Comparison of ENCODE assay signal across 8 mouse cellular contexts in the genomic region with DNA sequence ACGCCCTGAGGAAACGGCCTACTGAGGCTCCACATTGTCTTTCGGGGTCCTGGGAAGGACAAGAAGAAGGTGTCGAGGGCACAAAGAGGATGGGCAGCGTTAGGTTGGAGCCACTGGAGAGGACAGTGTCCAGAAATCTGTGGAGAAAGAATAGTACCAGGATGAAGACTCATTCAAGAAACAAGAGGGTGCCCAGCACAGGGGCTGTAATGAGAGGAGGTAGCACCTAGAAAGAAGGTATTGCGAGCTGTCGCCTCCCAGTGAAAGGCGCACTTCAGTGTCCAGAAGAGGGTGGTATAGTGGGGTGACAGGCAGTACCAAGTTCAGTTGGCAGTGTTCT. TPM values are rescaled to one million over a fixed set of nuclear protein-coding genes. Genes with fewer than 3 reads are reported as not detected.
DNase-seq lines count a peak whose midpoint lies in the region; ATAC-seq and TF ChIP-seq lines count a peak whose summit lies in the region.

No protein-coding gene starts in this region.

- H3K36me3 ChIP-seq in heart, embryonic 12.5 days: peaks cover 26% of the 10 kb centered on the region
- H3K36me3 ChIP-seq in ES-E14 (ENCODE audit: control insufficient read depth, insufficient read depth, low read length, poor library complexity, severe bottlenecking): peaks cover 27% of the 10 kb centered on the region
- peaks cover 5% of the 10 kb centered on the region for H3K36me3 ChIP-seq in heart, postnatal 0 days (replicated peaks; ENCODE audit: control insufficient read depth, insufficient read depth, low read length)

- H3K9ac ChIP-seq in heart, embryonic 12.5 days: peak overlapping the region; percentile 76
- H3K9ac ChIP-seq in ES-E14 (ENCODE audit: insufficient read depth, low read depth, low read length, poor library complexity, severe bottlenecking): peak overlapping the region; percentile 66
- H3K9ac ChIP-seq in heart, postnatal 0 days (replicated peaks; ENCODE audit: low read depth, low read length): peak overlapping the region; percentile 55

- peak overlapping the region; percentile 82 for H3K4me2 ChIP-seq in heart, embryonic 12.5 days
- H3K4me2 ChIP-seq in heart, postnatal 0 days (ENCODE audit: low read depth, low read length): peak overlapping the region; percentile 95

- intact Hi-C loops in heart, postnatal 14 days (cut with DNase I): loop anchor here (10.0 kb wide), 1 partner anchor 978 kb away; a partner anchor contains a TSS

- no peak for TF ChIP-seq EP300 in heart, postnatal 0 days (IDR thresholded peaks at IDR 0.05; ENCODE audit: low read depth)

- no peaks in the 10 kb centered on the region for H3K9me3 ChIP-seq in heart, embryonic 12.5 days (replicated peaks)
- H3K9me3 ChIP-seq in ES-E14 (ENCODE audit: control insufficient read depth, insufficient read depth, low read depth, low read length): no peaks in the 10 kb centered on the region
- H3K9me3 ChIP-seq in heart, postnatal 0 days (replicated peaks; ENCODE audit: control insufficient read depth, low read length): no peaks in the 10 kb centered on the region

- peaks cover 44% of the 10 kb centered on the region for H3K4me1 ChIP-seq in heart, embryonic 12.5 days (replicated peaks)
- H3K4me1 ChIP-seq in ES-E14 (ENCODE audit: control insufficient read depth in 2 of 2, insufficient read depth in 2 of 2, low read length in 2 of 2, poor library complexity in 1 of 2): peaks cover 2 to 22% of the 10 kb centered on the region in 2 experiments; a peak in 3 of 4 replicates
- 0 out of 2 replicates have a peak, but pooled peaks cover 17% of the 10 kb centered on the region for H3K4me1 ChIP-seq in heart, postnatal 0 days (ENCODE audit: control insufficient read depth, insufficient read depth)

- WGBS in heart, embryonic 12.5 days: under 1% methylated on average over 8 of the region's 8 CpGs
- WGBS in heart, postnatal 0 days: under 1% methylated on average over 8 of the region's 8 CpGs

- H3K4me3 ChIP-seq in heart, embryonic 12.5 days: peak overlapping the region; percentile 62
- peak overlapping the region; percentile 87 to 88 for H3K4me3 ChIP-seq in ES-E14 (ENCODE audit: insufficient read depth in 1 of 2, low read depth in 1 of 2, low read length in 2 of 2, poor library complexity in 1 of 2, severe bottlenecking in 1 of 2)
- H3K4me3 ChIP-seq in heart, postnatal 0 days (ENCODE audit: low read depth, low read length): peak overlapping the region; percentile 64

- no peak for TF ChIP-seq CTCF in heart, postnatal 0 days (IDR thresholded peaks at IDR 0.05; ENCODE audit: low read depth)

- no peak for DNase-seq in heart, postnatal 14 days
- DNase-seq in ES-E14 (ENCODE audit: low read depth, low spot score): no peak
- DNase-seq in heart, postnatal 0 days (ENCODE audit: low spot score): no peak
- DNase-seq in cerebellum, postnatal 14 days: no peak
- DNase-seq in adrenal gland, postnatal 4 days (ENCODE audit: low spot score in 2 of 2): no peak
- no peak for DNase-seq in cerebellum, adult 9-10 months

- in situ Hi-C loops in ES-E14 (cut with MboI; ENCODE audit: low sequenced_read_pairs in 2 of 2, unreplicated experiment in 2 of 2): no loop called here

- peak overlapping the region; percentile 91 for H3K27ac ChIP-seq in heart, embryonic 12.5 days (ENCODE audit: poor library complexity, severe bottlenecking)
- peak overlapping the region; percentile 79 for H3K27ac ChIP-seq in ES-E14 (ENCODE audit: insufficient read depth, low read depth, low read length, poor library complexity, severe bottlenecking)
- peak overlapping the region; percentile 94 for H3K27ac ChIP-seq in heart, postnatal 0 days (ENCODE audit: low read depth)

- H3K27me3 ChIP-seq in heart, embryonic 12.5 days (replicated peaks): no peaks in the 10 kb centered on the region
- H3K27me3 ChIP-seq in heart, postnatal 0 days (ENCODE audit: control insufficient read depth, insufficient read depth, low read length): no peaks in the 10 kb centered on the region

- no peak for ATAC-seq in heart, embryonic 12.5 days (ENCODE audit: insufficient number of reproducible peaks, low FRiP score)
- no peak for ATAC-seq in heart, postnatal 0 days (ENCODE audit: insufficient read depth, low read depth)
- ATAC-seq in megakaryocyte, adult 5-6 weeks (ENCODE audit: poor library complexity, severe bottlenecking): peak; percentile 15; the same call in 1 of the 2 replicates

TF ChIP-seq in ES-E14, 5 proteins besides CTCF, POLR2A, EP300 and RAD21:
- no peak for TF ChIP-seq ZC3H11A (IDR thresholded peaks at IDR 0.05; ENCODE audit: borderline replicate concordance, low read depth, low read length)
- no peak for TF ChIP-seq ZNF384 (IDR thresholded peaks at IDR 0.05; ENCODE audit: low read depth, low read length)
- no peak for TF ChIP-seq HCFC1 (IDR thresholded peaks at IDR 0.05; ENCODE audit: borderline replicate concordance, insufficient read depth, low read length)
- no peak for TF ChIP-seq MAFK (IDR thresholded peaks at IDR 0.05; ENCODE audit: insufficient read depth, low read depth, low read length)
- TF ChIP-seq CHD2 (IDR thresholded peaks at IDR 0.05; ENCODE audit: low read depth, low read length): no peak

RNA-seq across cellular contexts. Expression of a gene that starts 0.7 kb away (rescaled TPM):
- polyA plus RNA-seq in heart, embryonic 12.5 days (2016; fragmentation: Nextera tagmentation; extraction: Ambion mirVana): 45.0 and 50.5 TPM in 2 replicates
- total RNA-seq in heart, postnatal 14 days (2021): 10 to 100 TPM; 10.2 TPM
- 125 and 134 TPM in 2 replicates for total RNA-seq in ES-E14 (2012; rRNA removed)
- total RNA-seq in heart, postnatal 0 days (2014; rRNA removed; ENCODE audit: low replicate concordance): 8.6 and 27.9 TPM in 2 replicates
- polyA plus RNA-seq in heart, postnatal 0 days (2015; fragmentation: Nextera tagmentation; extraction: Ambion mirVana): 33.7 and 35.7 TPM in 2 replicates
- total RNA-seq in megakaryocyte, adult 5-6 weeks (2015): 34.7 and 36.7 TPM in 2 replicates
- total RNA-seq in megakaryocyte, adult 5-6 weeks (2017): 27.8 and 29.2 TPM in 2 replicates
- 10 to 100 TPM; 39.8 to 41.0 TPM for total RNA-seq in adrenal gland, postnatal 4 days (2021)

RNA-seq across cellular contexts. Expression of a gene that starts 0.7 kb away (rescaled TPM):
- polyA plus RNA-seq in heart, embryonic 12.5 days (2016; fragmentation: Nextera tagmentation; extraction: Ambion mirVana): 6.2 and 7.0 TPM in 2 replicates
- total RNA-seq in heart, postnatal 14 days (2021): 1 to 10 TPM; 2.2 to 2.4 TPM
- total RNA-seq in ES-E14 (2012; rRNA removed): 38.2 and 104 TPM in 2 replicates
- 4.6 and 16.9 TPM in 2 replicates for total RNA-seq in heart, postnatal 0 days (2014; rRNA removed; ENCODE audit: low replicate concordance)
- polyA plus RNA-seq in heart, postnatal 0 days (2015; fragmentation: Nextera tagmentation; extraction: Ambion mirVana): 1.4 and 1.9 TPM in 2 replicates
- 0.49 and 0.84 TPM in 2 replicates for total RNA-seq in megakaryocyte, adult 5-6 weeks (2015)
- 1.3 and 1.4 TPM in 2 replicates for total RNA-seq in megakaryocyte, adult 5-6 weeks (2017)
- 10 to 100 TPM; 49.6 to 57.3 TPM for total RNA-seq in adrenal gland, postnatal 4 days (2021)

RNA-seq across cellular contexts. Expression of a gene that starts 16.1 kb away (rescaled TPM):
- 0.54 and 0.94 TPM in 2 replicates for polyA plus RNA-seq in heart, embryonic 12.5 days (2016; fragmentation: Nextera tagmentation; extraction: Ambion mirVana)
- 1 to 10 TPM; 2.4 to 2.5 TPM for total RNA-seq in heart, postnatal 14 days (2021)
- total RNA-seq in ES-E14 (2012; rRNA removed): 3.7 and 9.6 TPM in 2 replicates
- total RNA-seq in heart, postnatal 0 days (2014; rRNA removed; ENCODE audit: low replicate concordance): 9.7 and 13.9 TPM in 2 replicates
- 0.43 and 0.49 TPM in 2 replicates for polyA plus RNA-seq in heart, postnatal 0 days (2015; fragmentation: Nextera tagmentation; extraction: Ambion mirVana)
- total RNA-seq in megakaryocyte, adult 5-6 weeks (2015): not detected in 2 replicates
- total RNA-seq in megakaryocyte, adult 5-6 weeks (2017): not detected in 2 replicates
- total RNA-seq in adrenal gland, postnatal 4 days (2021): 10 to 100 TPM; 14.8 to 17.1 TPM

RNA-seq across cellular contexts. Expression of a gene that starts 17.5 kb away (rescaled TPM):
- polyA plus RNA-seq in heart, embryonic 12.5 days (2016; fragmentation: Nextera tagmentation; extraction: Ambion mirVana): 0.14 and 0.22 TPM in 2 replicates
- under 1 TPM; 0.15 to 0.36 TPM for total RNA-seq in heart, postnatal 14 days (2021)
- total RNA-seq in ES-E14 (2012; rRNA removed): 0.18 and 1.2 TPM in 2 replicates
- total RNA-seq in heart, postnatal 0 days (2014; rRNA removed; ENCODE audit: low replicate concordance): 0.46 TPM in 1 of 2 replicates, not detected in the other
- polyA plus RNA-seq in heart, postnatal 0 days (2015; fragmentation: Nextera tagmentation; extraction: Ambion mirVana): 0.12 and 0.14 TPM in 2 replicates
- total RNA-seq in megakaryocyte, adult 5-6 weeks (2015): not detected in 2 replicates
- not detected in 2 replicates for total RNA-seq in megakaryocyte, adult 5-6 weeks (2017)
- total RNA-seq in adrenal gland, postnatal 4 days (2021): 1 to 10 TPM; 3.8 to 5.0 TPM

RNA-seq across cellular contexts. Expression of a gene that starts 23.8 kb away (rescaled TPM):
- polyA plus RNA-seq in heart, embryonic 12.5 days (2016; fragmentation: Nextera tagmentation; extraction: Ambion mirVana): 4.0 and 5.2 TPM in 2 replicates
- 10 to 100 TPM; 26.6 to 29.8 TPM for total RNA-seq in heart, postnatal 14 days (2021)
- total RNA-seq in ES-E14 (2012; rRNA removed): 1.9 and 2.6 TPM in 2 replicates
- total RNA-seq in heart, postnatal 0 days (2014; rRNA removed; ENCODE audit: low replicate concordance): 24.8 and 25.5 TPM in 2 replicates
- polyA plus RNA-seq in heart, postnatal 0 days (2015; fragmentation: Nextera tagmentation; extraction: Ambion mirVana): 8.7 and 8.8 TPM in 2 replicates
- 0.09 and 0.33 TPM in 2 replicates for total RNA-seq in megakaryocyte, adult 5-6 weeks (2015)
- total RNA-seq in megakaryocyte, adult 5-6 weeks (2017): 0.16 and 0.55 TPM in 2 replicates
- total RNA-seq in adrenal gland, postnatal 4 days (2021): 10 to 100 TPM; 14.4 to 15.4 TPM
